Mouse (Mus musculus) MN1 (cell line): ENCODE data around the gene Adck1.

Experiments
- DNase-seq: peaks from one replicate; pipeline ENCODE4 v3.0.0-alpha.2; 2016; ENCODE audit warnings: low spot score

Gene Adck1

GRCm38 (mm10) chr12:88473796-88474195 is 113.4 kb downstream of the Adck1 start:
- no peak for DNase-seq

- no peak for DNase-seq
Observed at GRCm38 (mm10) chr12:88475833-88476232, 115.5 kb downstream of the Adck1 start.

- DNase-seq = no peak
Observed at GRCm38 (mm10) chr12:88476702-88477101, 116.3 kb downstream of the Adck1 start.

- no peak for DNase-seq
Observed at GRCm38 (mm10) chr12:88481657-88482056, 121.3 kb downstream of the Adck1 start.

- no peak for DNase-seq
Observed at GRCm38 (mm10) chr12:88490881-88491280, 130.5 kb downstream of the Adck1 start.
